Mouse (Mus musculus): ENCODE measurements around the gene Vti1a. TPM values are rescaled to one million over a fixed set of nuclear protein-coding genes. Genes with fewer than 3 reads are reported as not detected.

Vti1a gene
- polyA plus RNA-seq, 1 experiment: 6.8 TPM

- Histone ChIP-seq H3K4me3 (replicated peaks) (no peak overlapping the region), H3K9me3 (no peaks in the 10 kb centered on the region), H3K4me1 (peaks cover 52% of the 10 kb centered on the region), H3K27me3 (replicated peaks) (no peaks in the 10 kb centered on the region), H3K36me3 (replicated peaks; ENCODE audit: low read length) (peaks cover 46% of the 10 kb centered on the region)
- TF ChIP-seq FLI1 (IDR thresholded peaks at IDR 0.05; ENCODE audit: low read length): no peak
- TF ChIP-seq GATA1 (IDR thresholded peaks at IDR 0.05; ENCODE audit: borderline replicate concordance, low read length): no peak
Measured at GRCm38 (mm10) chr19:55565111-55565510, 249.0 kb downstream of the Vti1a start.

DNA sequence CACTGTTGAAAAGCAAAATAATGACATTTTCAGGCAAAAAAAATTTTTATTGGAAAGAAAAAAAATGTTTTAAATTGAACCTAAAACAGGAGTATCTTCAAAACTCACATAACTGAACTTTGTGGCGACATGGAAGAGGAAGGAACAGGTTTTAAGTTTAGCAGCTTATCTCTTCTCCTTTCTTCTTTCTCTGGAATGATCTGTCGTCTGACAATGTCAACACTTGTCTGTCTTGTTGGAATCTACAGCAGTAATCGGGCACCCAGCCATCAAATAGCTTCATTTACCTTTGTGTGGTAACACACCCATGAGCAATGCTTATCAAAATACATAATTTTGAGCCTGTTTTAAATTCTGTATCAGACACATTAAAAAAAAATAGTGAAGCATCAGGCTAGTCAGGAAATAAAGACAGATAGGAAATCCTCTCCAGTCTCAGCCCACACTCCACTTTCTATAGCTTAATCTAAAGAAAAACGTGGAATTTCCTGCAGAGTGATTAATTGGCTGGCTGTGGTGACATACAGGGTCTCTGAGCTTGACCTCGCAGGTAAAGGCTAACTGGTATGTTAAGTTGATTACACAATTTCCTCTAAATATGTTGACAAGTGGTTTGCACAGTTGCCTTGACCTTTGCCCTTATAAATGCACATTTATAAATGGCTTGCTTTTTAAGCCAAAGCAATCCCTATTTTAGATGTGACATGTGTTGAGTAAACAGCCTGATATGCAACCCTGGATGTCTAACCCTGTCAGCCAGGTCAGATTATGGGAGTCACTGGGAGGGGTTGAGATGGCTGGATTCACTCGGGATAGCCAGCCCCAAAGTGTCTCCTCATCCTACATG, 249.7 kb downstream of the Vti1a start:
- TF ChIP-seq FLI1 (IDR thresholded peaks at IDR 0.05; ENCODE audit: low read length) (no peak), GATA1 (IDR thresholded peaks at IDR 0.05; ENCODE audit: borderline replicate concordance, low read length) (no peak)
- H3K36me3 ChIP-seq (replicated peaks; ENCODE audit: low read length): peaks cover 53% of the 10 kb centered on the region
- no peaks in the 10 kb centered on the region for H3K9me3 ChIP-seq
- no peak overlapping the region for H3K4me3 ChIP-seq (replicated peaks)
- no peaks in the 10 kb centered on the region for H3K27me3 ChIP-seq (replicated peaks)
- H3K4me1 ChIP-seq: peaks cover 59% of the 10 kb centered on the region

- peaks cover 58% of the 10 kb centered on the region for H3K4me1 ChIP-seq
- TF ChIP-seq FLI1 (IDR thresholded peaks at IDR 0.05; ENCODE audit: low read length) (no peak), GATA1 (IDR thresholded peaks at IDR 0.05; ENCODE audit: borderline replicate concordance, low read length) (no peak)
- H3K4me3 ChIP-seq (replicated peaks): no peak overlapping the region
- no peaks in the 10 kb centered on the region for H3K27me3 ChIP-seq (replicated peaks)
- H3K36me3 ChIP-seq (replicated peaks; ENCODE audit: low read length): peaks cover 53% of the 10 kb centered on the region
- no peaks in the 10 kb centered on the region for H3K9me3 ChIP-seq
Measured at GRCm38 (mm10) chr19:55569114-55569513, 253.0 kb downstream of the Vti1a start.

DNA sequence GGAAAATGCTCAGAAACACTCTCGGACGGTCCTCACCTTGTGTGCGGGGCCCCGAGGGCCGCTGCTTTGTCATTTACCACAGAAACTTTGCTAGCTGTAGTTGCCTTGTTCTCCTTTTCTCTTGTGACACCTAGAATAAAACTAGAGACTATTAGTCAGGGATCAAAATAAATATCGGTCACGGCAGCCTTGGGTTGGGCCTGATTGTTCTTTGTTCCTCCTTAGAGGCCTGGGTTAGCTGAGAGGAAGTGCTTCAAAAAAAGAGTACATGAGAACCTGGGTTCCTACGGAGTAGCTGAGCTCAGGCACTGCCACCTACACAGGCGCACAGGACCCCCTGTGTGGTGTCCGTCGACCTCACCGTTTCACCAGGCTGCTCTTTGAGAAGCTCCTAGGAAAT, 253.8 kb downstream of the Vti1a start:
- Histone ChIP-seq H3K9me3 (no peaks in the 10 kb centered on the region), H3K4me1 (peaks cover 59% of the 10 kb centered on the region), H3K4me3 (replicated peaks) (no peak overlapping the region), H3K27me3 (replicated peaks) (no peaks in the 10 kb centered on the region), H3K36me3 (replicated peaks; ENCODE audit: low read length) (peaks cover 53% of the 10 kb centered on the region)
- TF ChIP-seq GATA1 (IDR thresholded peaks at IDR 0.05; ENCODE audit: borderline replicate concordance, low read length): no peak
- no peak for TF ChIP-seq FLI1 (IDR thresholded peaks at IDR 0.05; ENCODE audit: low read length)

DNA sequence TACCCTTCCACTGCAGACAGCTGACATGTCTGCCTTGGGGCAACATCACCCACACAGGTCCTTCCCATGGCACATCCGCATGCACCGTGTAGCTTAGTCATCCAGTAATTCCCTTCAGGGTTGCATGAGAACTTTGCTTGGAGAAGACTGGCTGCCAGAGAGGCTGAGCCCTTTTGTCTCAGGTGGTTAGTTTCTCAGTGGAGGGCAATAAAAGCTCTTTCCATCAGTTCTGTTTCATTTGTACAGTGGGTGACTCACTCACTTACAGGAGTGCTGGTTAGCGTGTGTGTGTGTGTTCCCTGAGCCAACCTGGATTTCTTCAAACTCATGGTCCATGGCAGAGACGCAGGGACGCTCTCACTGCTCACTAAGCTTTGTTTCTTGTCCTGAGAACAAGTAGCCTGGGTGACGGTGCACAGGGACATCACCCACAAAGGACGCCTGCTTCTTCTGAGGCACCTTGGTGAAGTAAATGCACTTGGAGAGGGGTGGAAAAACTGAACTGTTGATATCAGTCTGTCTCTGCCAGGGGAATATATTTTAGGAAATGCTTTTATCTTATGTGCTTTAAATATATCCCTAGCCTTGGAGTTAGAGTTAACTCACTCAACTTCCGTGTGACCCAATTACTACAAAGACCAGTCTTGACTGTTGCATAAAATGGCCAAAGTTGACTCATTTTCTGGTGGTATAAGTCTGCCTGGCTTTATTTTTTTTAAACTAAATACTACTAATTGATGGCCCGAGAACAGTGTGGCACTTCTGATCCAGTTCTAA, 254.6 kb downstream of the Vti1a start:
- peaks cover 55% of the 10 kb centered on the region for H3K4me1 ChIP-seq
- peaks cover 50% of the 10 kb centered on the region for H3K36me3 ChIP-seq (replicated peaks; ENCODE audit: low read length)
- no peaks in the 10 kb centered on the region for H3K9me3 ChIP-seq
- H3K27me3 ChIP-seq (replicated peaks): no peaks in the 10 kb centered on the region
- TF ChIP-seq GATA1 (IDR thresholded peaks at IDR 0.05; ENCODE audit: borderline replicate concordance, low read length): no peak
- no peak for TF ChIP-seq FLI1 (IDR thresholded peaks at IDR 0.05; ENCODE audit: low read length)
- H3K4me3 ChIP-seq (replicated peaks): no peak overlapping the region

DNA sequence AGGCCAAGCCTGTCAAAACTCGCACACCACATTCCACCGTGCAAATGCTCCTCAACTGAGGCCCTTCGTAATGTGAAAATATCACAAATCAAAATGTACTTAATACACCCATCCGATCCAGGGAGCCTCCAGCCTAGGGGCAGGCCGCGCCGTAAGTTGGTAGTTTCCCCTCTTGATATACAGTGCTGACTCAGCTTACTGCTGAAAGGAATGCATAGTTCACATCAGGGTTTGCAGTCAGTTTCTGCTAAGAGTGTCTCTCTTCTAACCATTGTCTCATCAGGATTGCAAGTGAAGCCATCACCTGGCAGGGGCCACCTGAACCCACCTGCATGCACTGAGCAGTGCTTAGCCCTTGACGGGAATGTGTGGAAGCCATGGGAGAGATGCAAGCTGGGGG, 255.4 kb downstream of the Vti1a start:
- no peak for TF ChIP-seq FLI1 (IDR thresholded peaks at IDR 0.05; ENCODE audit: low read length)
- TF ChIP-seq GATA1 (IDR thresholded peaks at IDR 0.05; ENCODE audit: borderline replicate concordance, low read length): no peak
- peaks cover 47% of the 10 kb centered on the region for H3K4me1 ChIP-seq
- no peak overlapping the region for H3K4me3 ChIP-seq (replicated peaks)
- no peaks in the 10 kb centered on the region for H3K27me3 ChIP-seq (replicated peaks)
- H3K36me3 ChIP-seq (replicated peaks; ENCODE audit: low read length): peaks cover 56% of the 10 kb centered on the region
- H3K9me3 ChIP-seq: no peaks in the 10 kb centered on the region

DNA sequence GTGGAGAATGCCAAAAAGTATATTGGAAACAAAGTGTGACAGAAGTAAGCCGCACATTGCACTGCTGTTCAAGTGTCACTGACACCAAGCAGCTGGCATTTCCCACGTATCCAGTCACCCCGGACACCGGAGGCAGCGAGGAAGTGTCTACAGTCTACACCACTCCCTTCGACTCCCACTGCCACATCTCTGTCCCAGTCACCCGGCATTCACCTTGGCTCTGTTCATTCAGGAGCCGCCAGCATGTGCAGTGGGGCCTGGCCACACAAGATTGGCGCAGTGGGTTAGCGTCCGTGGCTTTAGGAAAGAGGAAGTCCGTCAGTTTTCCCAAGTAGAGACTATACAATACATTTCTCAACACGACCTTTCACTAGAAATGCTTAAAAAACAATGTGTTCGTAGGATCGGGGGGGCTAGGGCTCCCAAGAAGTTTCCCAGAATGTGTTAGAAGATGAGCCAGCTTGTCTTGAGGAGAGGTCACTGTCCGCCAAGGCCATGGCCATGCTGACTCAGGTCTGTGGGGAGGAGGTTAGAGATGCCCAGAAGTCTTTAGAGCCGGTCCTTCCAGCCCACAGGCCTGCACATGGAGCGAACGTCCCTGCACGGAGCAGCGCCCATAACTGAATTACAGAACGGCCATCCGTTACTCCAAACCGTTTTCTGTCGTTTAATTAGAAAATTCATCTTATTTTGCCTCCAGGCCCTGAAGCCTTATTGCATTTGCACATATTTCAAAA, 261.4 kb downstream of the Vti1a start:
- TF ChIP-seq GATA1 (IDR thresholded peaks at IDR 0.05; ENCODE audit: borderline replicate concordance, low read length) (no peak), FLI1 (IDR thresholded peaks at IDR 0.05; ENCODE audit: low read length) (no peak)
- no peak overlapping the region for H3K4me3 ChIP-seq (replicated peaks)
- H3K4me1 ChIP-seq: peaks cover 23% of the 10 kb centered on the region
- no peaks in the 10 kb centered on the region for H3K9me3 ChIP-seq
- H3K27me3 ChIP-seq (replicated peaks): no peaks in the 10 kb centered on the region
- H3K36me3 ChIP-seq (replicated peaks; ENCODE audit: low read length): peaks cover 35% of the 10 kb centered on the region

DNA sequence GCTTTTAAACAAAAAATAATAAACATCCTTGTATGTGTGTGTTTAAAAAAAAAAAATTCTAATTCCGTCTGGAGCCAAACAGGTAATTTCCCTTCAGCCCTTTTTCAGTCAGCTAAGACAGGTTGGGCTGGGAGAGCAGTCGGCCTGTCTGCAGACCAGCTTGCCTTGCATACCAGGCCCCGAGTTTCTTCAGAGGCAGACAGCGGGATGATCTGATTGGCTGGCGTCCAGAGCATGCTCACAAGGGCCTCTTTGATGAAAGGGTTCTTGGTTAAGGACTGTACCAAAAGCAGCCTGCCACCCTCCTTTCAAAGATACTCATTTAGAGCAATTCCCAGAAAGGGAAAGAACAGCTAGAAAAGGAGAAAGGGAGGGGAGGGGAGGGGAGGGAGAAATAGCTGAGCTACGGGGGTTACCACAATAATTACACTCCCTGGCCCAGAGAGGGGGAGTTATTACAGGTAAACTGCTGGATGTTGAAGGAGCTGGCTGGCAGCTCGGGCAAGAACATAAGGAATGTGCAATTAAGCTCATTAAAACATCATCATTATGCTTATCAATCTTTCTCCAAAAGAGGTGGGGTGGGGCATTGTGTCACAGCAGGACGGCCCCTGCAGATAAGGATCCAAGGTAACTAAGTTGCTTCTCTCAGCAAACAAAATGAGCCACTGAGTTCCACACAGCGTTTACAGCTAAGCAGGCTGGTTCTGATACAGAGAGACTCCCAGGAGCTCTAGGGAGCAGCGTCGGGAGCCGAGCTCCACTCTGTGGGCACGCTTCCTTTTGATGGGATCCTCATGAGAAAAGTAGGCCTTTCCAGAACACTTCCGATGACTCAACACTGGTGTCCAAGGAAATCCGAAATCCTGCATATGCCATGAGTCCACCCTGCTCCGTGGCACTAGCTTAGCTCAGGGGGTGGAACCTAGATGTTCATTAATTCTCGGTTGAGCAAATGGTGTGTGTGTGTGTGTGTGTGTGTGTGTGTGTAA, 262.3 kb downstream of the Vti1a start:
- H3K4me3 ChIP-seq (replicated peaks): no peak overlapping the region
- peaks cover 28% of the 10 kb centered on the region for H3K36me3 ChIP-seq (replicated peaks; ENCODE audit: low read length)
- H3K27me3 ChIP-seq (replicated peaks): no peaks in the 10 kb centered on the region
- no peak for TF ChIP-seq FLI1 (IDR thresholded peaks at IDR 0.05; ENCODE audit: low read length)
- TF ChIP-seq GATA1 (IDR thresholded peaks at IDR 0.05; ENCODE audit: borderline replicate concordance, low read length): no peak
- H3K4me1 ChIP-seq: peaks cover 23% of the 10 kb centered on the region
- H3K9me3 ChIP-seq: no peaks in the 10 kb centered on the region

DNA sequence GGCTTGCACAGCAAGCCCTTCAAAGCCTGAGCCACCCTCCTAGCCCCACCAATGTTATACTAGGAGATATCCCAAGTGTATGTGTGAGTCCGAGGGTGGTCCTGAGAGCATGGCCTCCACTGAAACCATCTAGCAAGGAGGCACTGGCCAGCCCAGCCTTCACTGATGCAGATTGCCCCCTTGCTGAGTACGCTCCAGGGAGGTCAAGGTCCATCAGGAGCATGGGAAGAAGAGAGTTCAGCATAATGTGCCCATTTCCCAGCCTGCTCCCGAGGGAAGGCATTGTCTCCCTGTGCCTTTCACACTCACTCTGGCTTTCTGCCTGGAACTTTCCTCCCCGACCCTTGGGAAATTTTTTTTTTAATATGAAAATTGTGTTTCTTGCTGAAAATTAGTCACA, 263.2 kb downstream of the Vti1a start:
- TF ChIP-seq GATA1 (IDR thresholded peaks at IDR 0.05; ENCODE audit: borderline replicate concordance, low read length): no peak
- TF ChIP-seq FLI1 (IDR thresholded peaks at IDR 0.05; ENCODE audit: low read length): no peak

More for the DNA sequence above, 263.2 kb downstream of the Vti1a start:
- Histone ChIP-seq H3K27me3 (replicated peaks) (no peaks in the 10 kb centered on the region), H3K4me1 (peaks cover 17% of the 10 kb centered on the region), H3K36me3 (replicated peaks; ENCODE audit: low read length) (peaks cover 25% of the 10 kb centered on the region), H3K4me3 (replicated peaks) (no peak overlapping the region), H3K9me3 (no peaks in the 10 kb centered on the region)
